Mouse (Mus musculus): ENCODE data around the gene Gmeb2.
A peak's percentile ranks its signal among the peaks of the same experiment; 100 is the strongest.

DNA sequence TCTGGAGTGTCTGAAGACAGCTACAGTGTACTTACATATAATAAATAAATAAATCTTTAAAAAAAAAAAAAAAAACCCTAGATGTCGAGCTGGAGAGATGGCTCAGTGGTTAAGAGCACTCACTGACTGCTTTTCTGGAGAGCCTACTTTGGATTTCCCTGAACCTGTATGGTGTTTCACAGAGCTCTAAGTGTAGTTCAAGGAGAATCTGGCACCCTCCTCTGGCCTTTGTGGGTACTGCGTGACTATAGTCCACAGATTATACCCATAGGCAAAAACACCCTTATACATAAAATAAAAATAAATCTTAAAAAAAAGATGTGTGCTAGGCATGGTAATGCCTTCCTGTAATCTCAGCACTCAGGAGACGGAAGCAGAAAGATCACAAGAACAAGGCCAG lies 46.2 kb upstream of the Gmeb2 start:
- no peak for TF ChIP-seq POLR2A (IDR thresholded peaks at IDR 0.05; ENCODE audit: borderline replicate concordance, control insufficient read depth, low read depth, low read length)
- TF ChIP-seq CTCF (IDR thresholded peaks at IDR 0.05; ENCODE audit: control insufficient read depth, insufficient read depth, low read length) = peak; percentile 27; the same call in 1 of the 2 replicates
